Mouse (Mus musculus) myocyte (in vitro differentiated cells): ENCODE data around the gene Odr4.

Experiments used
- POLR2A ChIP-seq: IDR thresholded peaks from one replicate; pipeline ENCODE4 v1.6.1; 2011; ENCODE audit warnings: low read depth, mild to moderate bottlenecking, control low read depth, moderate library complexity; ENCODE audit not compliant: insufficient read length
- USF1 ChIP-seq: IDR thresholded peaks from one replicate; pipeline ENCODE4 v1.6.1; 2011; ENCODE audit warnings: low read depth, mild to moderate bottlenecking, control low read depth, moderate library complexity

GRCm38 (mm10) chr1:150374247-150374646 is 18.6 kb downstream of the Odr4 start:
- TF ChIP-seq USF1: no peak
- TF ChIP-seq POLR2A: no peak
